Mouse (Mus musculus) forebrain, embryonic 12.5 days (tissue): ENCODE measurements around the gene Rdh16. TPM values are rescaled to one million over a fixed set of nuclear protein-coding genes. Genes with fewer than 3 reads are reported as not detected.
"Not testable (repeated sequence)": the region's sequence is repeated elsewhere in the genome, so short reads cannot be mapped to it uniquely, and the experiment has no call there.

ENCODE experiments used
- ATAC-seq: fragments of 200-750 bp; cut with Nextera tagmentation; 2 replicates; pipeline ENCODE4 v1.8.0; 2017; ENCODE audit warnings: moderate TSS enrichment; ENCODE audit not compliant: low FRiP score
- H3K27ac ChIP-seq: fragments of 300-500 bp; sonication (generic); 2 replicates; pipeline ENCODE4 v1.5.1; 2016; ENCODE audit warnings: mild to moderate bottlenecking
- H3K27me3 ChIP-seq: fragments of 300-500 bp; sonication (generic); 2 replicates; pipeline ENCODE4 v1.6.1; 2016; ENCODE audit warnings: mild to moderate bottlenecking
- H3K36me3 ChIP-seq: fragments of 300-500 bp; sonication (generic); replicated peaks from 2 replicates; pipeline ENCODE4 v1.6.1; 2016; ENCODE audit warnings: mild to moderate bottlenecking
- H3K4me1 ChIP-seq: fragments of 300-500 bp; sonication (generic); 2 replicates; pipeline ENCODE4 v1.6.1; 2016
- H3K4me2 ChIP-seq: fragments of 300-500 bp; sonication (generic); 2 replicates; pipeline ENCODE4 v1.6.1; 2016; ENCODE audit warnings: mild to moderate bottlenecking, moderate library complexity
- H3K4me3 ChIP-seq: fragments of 300-500 bp; sonication (generic); replicated peaks from 2 replicates; pipeline ENCODE4 v1.5.1; 2016; ENCODE audit warnings: mild to moderate bottlenecking
- H3K9ac ChIP-seq: fragments of 300-500 bp; sonication (generic); 2 replicates; pipeline ENCODE4 v1.6.1; 2016; ENCODE audit warnings: mild to moderate bottlenecking
- H3K9me3 ChIP-seq: fragments of 300-500 bp; sonication (generic); 2 replicates; pipeline ENCODE4 v1.6.1; 2016
- WGBS: fragments of 180-500 bp; shearing (Covaris S2); methylation state at CpG from one replicate; pipeline ENCODE4 v1.1.7; 2016; 5-methylcytosine and 5-hydroxymethylcytosine counted together
- polyA plus RNA-seq: library from polyadenylated mRNA; unstranded; fragments of >200 nt; fragmentation: Nextera tagmentation; extraction: Ambion mirVana; gene quantifications from 2 replicates; pipeline ENCODE4 v1.2.1, GENCODE M21; 2016

Gene Rdh16
- polyA plus RNA-seq, 1 experiment from 2014 or later: not detected

GRCm38 (mm10) chr10:127886551-127886950 is 85.6 kb downstream of the Rdh16 start:
- Histone ChIP-seq H3K27ac (no peak overlapping the region), H3K4me3 (no peak overlapping the region), H3K4me2 (no peak overlapping the region), H3K4me1 (no peaks in the 10 kb centered on the region), H3K36me3 (no peaks in the 10 kb centered on the region), H3K27me3 (no peaks in the 10 kb centered on the region), H3K9me3 (no peaks in the 10 kb centered on the region), H3K9ac (no peak overlapping the region)
- ATAC-seq: no peak
- WGBS: 95% methylated on average over 1 of the region's 1 CpGs

DNA sequence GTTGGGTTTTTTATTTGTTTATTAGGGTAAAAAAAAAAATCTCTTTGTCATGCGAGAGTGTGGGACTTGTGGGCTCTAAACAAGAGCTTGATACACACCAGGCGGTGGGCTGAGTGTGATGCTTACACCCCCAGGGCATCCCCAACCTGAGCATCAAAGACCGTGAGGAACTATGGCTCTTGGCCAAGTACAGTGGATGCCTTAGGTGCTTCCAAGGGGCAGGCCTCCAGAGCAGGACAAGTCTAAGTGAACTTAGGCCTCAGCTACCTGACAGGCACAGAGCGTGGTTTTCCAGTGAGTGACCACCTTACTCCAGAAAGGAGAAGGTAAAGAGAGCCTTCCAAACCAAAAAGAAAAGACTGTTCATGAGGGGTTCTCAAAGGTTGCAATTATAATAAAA is 86.0 kb downstream of the Rdh16 start:
- H3K36me3 ChIP-seq: no peaks in the 10 kb centered on the region
- H3K9me3 ChIP-seq: no peaks in the 10 kb centered on the region
- WGBS: 84% methylated on average over 4 of the region's 4 CpGs
- H3K9ac ChIP-seq: no peak overlapping the region
- no peak for ATAC-seq
- no peaks in the 10 kb centered on the region for H3K4me1 ChIP-seq
- no peaks in the 10 kb centered on the region for H3K27me3 ChIP-seq
- no peak overlapping the region for H3K4me3 ChIP-seq
- no peak overlapping the region for H3K4me2 ChIP-seq
- no peak overlapping the region for H3K27ac ChIP-seq

DNA sequence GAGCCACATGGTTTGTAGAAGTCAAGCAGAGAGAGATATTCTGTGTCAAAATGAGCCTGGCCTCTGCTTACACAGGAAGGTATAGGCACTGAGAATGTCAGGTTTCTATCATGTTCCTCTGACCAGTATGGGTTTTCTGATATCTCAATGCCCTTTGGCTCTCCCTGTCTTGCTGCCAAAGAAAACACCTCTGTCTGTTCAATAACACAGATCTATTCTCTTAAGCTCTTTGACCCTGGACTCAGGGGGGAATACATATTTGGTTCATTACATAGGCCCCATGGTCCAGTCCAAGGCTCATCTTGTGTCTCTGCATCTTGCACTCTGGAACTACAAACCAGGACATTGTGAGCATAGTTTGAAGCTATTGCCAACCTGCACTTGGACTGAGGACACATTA is 87.7 kb downstream of the Rdh16 start, which contains the start of gene Rdh7:
Rdh7 (minus strand) TSS at position 213 of the 400 bp plus-strand sequence.
- Histone ChIP-seq H3K27ac (no peak within 1 kb of the TSS), H3K9ac (no peak within 1 kb of the TSS), H3K27me3 (no peaks in the 10 kb centered on the region), H3K9me3 (no peaks in the 10 kb centered on the region), H3K4me3 (no peak within 1 kb of the TSS), H3K4me2 (no peak within 1 kb of the TSS), H3K4me1 (no peaks in the 10 kb centered on the region), H3K36me3 (no peaks in the 10 kb centered on the region)
- ATAC-seq: no peak

DNA sequence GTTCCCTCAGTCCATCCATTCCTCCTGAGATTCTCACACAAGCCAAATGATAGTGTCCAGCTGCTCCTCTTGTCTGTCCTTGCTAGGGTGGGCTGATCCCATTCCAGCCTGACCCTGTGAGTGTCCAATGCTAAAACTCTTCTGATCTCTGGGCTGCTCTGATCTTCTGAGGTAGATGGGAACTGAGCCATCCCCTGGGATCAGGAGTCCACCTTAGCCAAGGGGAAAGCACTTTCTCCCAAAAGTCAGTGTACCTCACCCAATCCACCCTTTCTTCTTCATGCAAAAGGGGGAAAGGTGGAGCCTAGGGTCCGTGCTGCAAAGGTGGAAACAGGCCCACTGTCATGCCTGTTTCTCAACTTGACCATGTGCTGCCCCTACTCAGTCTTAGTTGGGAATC is 90.5 kb downstream of the Rdh16 start:
- H3K36me3 ChIP-seq: no peaks in the 10 kb centered on the region
- no peak overlapping the region for H3K4me2 ChIP-seq
- no peak for ATAC-seq
- H3K4me1 ChIP-seq: no peaks in the 10 kb centered on the region
- no peaks in the 10 kb centered on the region for H3K27me3 ChIP-seq
- 74% methylated on average over 1 of the region's 1 CpGs for WGBS
- no peak overlapping the region for H3K4me3 ChIP-seq
- no peaks in the 10 kb centered on the region for H3K9me3 ChIP-seq
- H3K9ac ChIP-seq: no peak overlapping the region
- H3K27ac ChIP-seq: no peak overlapping the region

DNA sequence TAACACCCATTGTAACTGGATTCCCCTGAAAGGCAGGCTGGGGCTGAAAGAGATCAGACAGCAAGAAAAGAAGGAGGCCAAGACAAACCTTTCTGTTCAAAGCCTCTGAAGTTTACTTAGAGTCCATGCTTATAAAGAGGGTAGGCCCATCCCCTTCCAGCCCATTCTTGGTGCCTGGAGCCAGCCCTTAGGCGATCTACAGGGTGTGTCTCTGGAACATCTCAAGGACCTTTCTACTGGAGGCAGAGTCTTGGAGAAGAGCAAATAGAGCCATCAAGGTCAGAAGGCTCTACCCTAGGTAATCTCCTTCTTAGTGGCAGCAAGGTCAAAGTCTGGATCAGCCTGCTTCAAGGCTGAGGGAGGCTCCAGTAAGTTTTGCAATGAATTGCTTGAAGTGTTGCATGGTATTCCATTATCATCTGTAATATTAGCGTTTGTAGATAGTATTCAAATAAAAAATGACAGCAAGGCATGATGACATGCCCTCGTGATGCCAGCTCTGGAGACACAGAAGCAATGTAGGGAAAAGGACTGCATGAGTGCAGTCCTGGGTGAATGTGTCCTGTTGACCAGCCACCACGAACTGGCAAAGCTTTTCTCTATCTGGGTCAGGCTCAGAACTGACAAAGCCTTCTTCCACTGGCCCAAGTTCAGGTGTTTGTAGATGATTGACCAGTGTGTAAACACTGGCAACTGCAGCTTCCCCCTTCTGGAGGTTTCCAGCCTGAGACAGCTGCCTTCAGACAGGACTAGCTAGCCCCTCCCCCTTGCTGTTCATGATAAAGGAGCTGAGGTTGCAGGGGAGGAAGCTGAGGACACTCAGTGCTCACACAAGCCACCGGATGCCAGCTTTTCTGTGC is 92.4 kb downstream of the Rdh16 start:
- H3K9ac ChIP-seq, H3K27ac ChIP-seq, H3K9me3 ChIP-seq, H3K27me3 ChIP-seq, H3K4me1 ChIP-seq, H3K4me3 ChIP-seq, H3K36me3 ChIP-seq, ATAC-seq, H3K4me2 ChIP-seq: not testable (repeated sequence)
- WGBS: 70% methylated on average over 5 of the region's 5 CpGs

Other genes with a start within 250 kb of the Rdh16 start
- 81.4 and 81.8 TPM in 2 replicates for gene Lrp1, start 180.0 kb upstream of the Rdh16 start, polyA plus RNA-seq
- 4.5 and 5.4 TPM in 2 replicates for gene Stat6, start 158.2 kb upstream of the Rdh16 start, polyA plus RNA-seq
- 10.0 TPM in 2 replicates for gene Nemp1, start 134.3 kb upstream of the Rdh16 start, polyA plus RNA-seq
- 3.7 and 4.6 TPM in 2 replicates for gene Nab2, start 132.6 kb upstream of the Rdh16 start, polyA plus RNA-seq
- gene Myo1a, start 96.0 kb upstream of the Rdh16 start, polyA plus RNA-seq: 0.50 and 0.59 TPM in 2 replicates
- not detected in 2 replicates for gene Tac2, start 76.7 kb upstream of the Rdh16 start, polyA plus RNA-seq
- gene Zbtb39, start 61.6 kb upstream of the Rdh16 start, polyA plus RNA-seq: 5.2 and 6.2 TPM in 2 replicates
- 0.28 and 0.42 TPM in 2 replicates for gene Gpr182, start 49.4 kb upstream of the Rdh16 start, polyA plus RNA-seq
- gene Rdh1, start 41.4 kb upstream of the Rdh16 start, polyA plus RNA-seq: not detected in 2 replicates
- not detected in 2 replicates for gene Rdh16f1, start 41.4 kb upstream of the Rdh16 start, polyA plus RNA-seq
- 0.06 and 0.13 TPM in 2 replicates for gene Rdh9, start 24.8 kb upstream of the Rdh16 start, polyA plus RNA-seq
- not detected in 2 replicates for gene Rdh19, start 48.8 kb downstream of the Rdh16 start, polyA plus RNA-seq
- gene Rdh16f2, start 65.3 kb downstream of the Rdh16 start, polyA plus RNA-seq: not detected in 2 replicates
- not detected in 2 replicates for gene Rdh7, start 87.7 kb downstream of the Rdh16 start, polyA plus RNA-seq
- gene Sdr9c7, start 97.4 kb downstream of the Rdh16 start, polyA plus RNA-seq: not detected in 2 replicates
- gene Hsd17b6, start 206.5 kb downstream of the Rdh16 start, polyA plus RNA-seq: not detected in 2 replicates
- 100 and 102 TPM in 2 replicates for gene Prim1, start 214.0 kb downstream of the Rdh16 start, polyA plus RNA-seq
- 758 and 799 TPM in 2 replicates for gene Naca, start 234.4 kb downstream of the Rdh16 start, polyA plus RNA-seq